Mouse (Mus musculus) heart, embryonic 12.5 days (tissue): Measurements from ENCODE around the gene Hcn3. TPM values are rescaled to one million over a fixed set of nuclear protein-coding genes. Genes with fewer than 3 reads are reported as not detected.

Source experiments
- ATAC-seq: fragments of 200-750 bp; cut with Nextera tagmentation; 2 replicates; pipeline ENCODE4 v1.8.0; 2017; ENCODE audit warnings: moderate TSS enrichment, moderate library complexity; ENCODE audit not compliant: insufficient number of reproducible peaks, low FRiP score
- H3K27ac ChIP-seq: fragments of 300-500 bp; sonication (generic); 2 replicates; pipeline ENCODE4 v1.5.1; 2016; ENCODE audit warnings: mild to moderate bottlenecking, moderate library complexity; ENCODE audit not compliant: poor library complexity, severe bottlenecking
- H3K27me3 ChIP-seq: fragments of 300-500 bp; sonication (generic); replicated peaks from 2 replicates; pipeline ENCODE4 v1.6.1; 2016; ENCODE audit warnings: mild to moderate bottlenecking, moderate library complexity
- H3K36me3 ChIP-seq: fragments of 300-500 bp; sonication (generic); 2 replicates; pipeline ENCODE4 v1.6.1; 2016; ENCODE audit warnings: mild to moderate bottlenecking, moderate library complexity
- H3K4me1 ChIP-seq: fragments of 300-500 bp; sonication (generic); replicated peaks from 2 replicates; pipeline ENCODE4 v1.6.1; 2016; ENCODE audit warnings: mild to moderate bottlenecking
- H3K4me2 ChIP-seq: fragments of 300-500 bp; sonication (generic); 2 replicates; pipeline ENCODE4 v1.6.1; 2016; ENCODE audit warnings: mild to moderate bottlenecking, moderate library complexity
- H3K4me3 ChIP-seq: fragments of 300-500 bp; sonication (generic); 2 replicates; pipeline ENCODE4 v1.5.1; 2016; ENCODE audit warnings: mild to moderate bottlenecking
- H3K9ac ChIP-seq: fragments of 300-500 bp; sonication (generic); 2 replicates; pipeline ENCODE4 v1.6.1; 2016; ENCODE audit warnings: mild to moderate bottlenecking, moderate library complexity
- H3K9me3 ChIP-seq: fragments of 300-500 bp; sonication (generic); replicated peaks from 2 replicates; pipeline ENCODE4 v1.6.1; 2016; ENCODE audit warnings: mild to moderate bottlenecking, moderate library complexity
- WGBS: fragments of 180-500 bp; shearing (Covaris S2); methylation state at CpG from one replicate; pipeline ENCODE4 v1.1.7; 2016; 5-methylcytosine and 5-hydroxymethylcytosine counted together
- polyA plus RNA-seq: library from polyadenylated mRNA; unstranded; fragments of >200 nt; fragmentation: Nextera tagmentation; extraction: Ambion mirVana; gene quantifications from 2 replicates; pipeline ENCODE4 v1.2.1, GENCODE M21; 2016

The Hcn3 gene
- polyA plus RNA-seq, 1 experiment from 2014 or later = 0.65 TPM

GRCm38 (mm10) chr3:89115522-89115921, 44.5 kb downstream of the Hcn3 start:
- H3K9me3 ChIP-seq = peaks cover 5% of the 10 kb centered on the region; the same call in 1 of the 2 replicates
- no peak overlapping the region for H3K9ac ChIP-seq
- H3K4me3 ChIP-seq = no peak overlapping the region
- no peaks in the 10 kb centered on the region for H3K4me1 ChIP-seq
- no peak overlapping the region for H3K27ac ChIP-seq
- H3K36me3 ChIP-seq = no peaks in the 10 kb centered on the region
- H3K4me2 ChIP-seq = no peak overlapping the region
- WGBS = 2% methylated on average over 2 of the region's 2 CpGs
- ATAC-seq = peak; percentile 51; the same call in 1 of the 2 replicates
- no peaks in the 10 kb centered on the region for H3K27me3 ChIP-seq

GRCm38 (mm10) chr3:89113058-89113457, 46.9 kb downstream of the Hcn3 start:
- Histone ChIP-seq H3K4me1 (no peaks in the 10 kb centered on the region), H3K4me3 (no peak overlapping the region), H3K9me3 (peaks cover 5% of the 10 kb centered on the region; the same call in 1 of the 2 replicates), H3K9ac (no peak overlapping the region), H3K27ac (no peak overlapping the region), H3K4me2 (no peak overlapping the region), H3K27me3 (no peaks in the 10 kb centered on the region), H3K36me3 (no peaks in the 10 kb centered on the region)
- WGBS = 79% methylated on average over 4 of the region's 4 CpGs
- ATAC-seq = no peak

DNA sequence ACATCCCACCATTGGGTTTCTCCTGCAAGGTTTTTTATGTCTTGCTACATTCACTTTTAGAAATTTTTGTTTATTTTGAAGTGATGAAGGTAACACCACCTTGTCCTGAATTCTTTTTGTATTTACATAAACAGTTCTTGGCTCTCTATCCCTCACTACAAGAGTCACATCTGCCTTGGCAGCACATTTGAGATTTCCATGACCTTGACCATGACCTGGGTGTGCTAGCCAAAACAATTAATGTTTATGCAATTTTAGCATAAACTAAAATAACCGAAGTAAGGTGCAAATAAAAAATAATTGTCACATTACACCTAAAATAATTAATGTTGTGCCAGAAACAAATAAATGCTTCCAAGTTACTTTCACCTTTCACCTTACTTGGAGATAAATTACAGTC, 51.9 kb downstream of the Hcn3 start:
- no peak for ATAC-seq
- no peak overlapping the region for H3K9ac ChIP-seq
- H3K4me3 ChIP-seq = no peak overlapping the region

DNA sequence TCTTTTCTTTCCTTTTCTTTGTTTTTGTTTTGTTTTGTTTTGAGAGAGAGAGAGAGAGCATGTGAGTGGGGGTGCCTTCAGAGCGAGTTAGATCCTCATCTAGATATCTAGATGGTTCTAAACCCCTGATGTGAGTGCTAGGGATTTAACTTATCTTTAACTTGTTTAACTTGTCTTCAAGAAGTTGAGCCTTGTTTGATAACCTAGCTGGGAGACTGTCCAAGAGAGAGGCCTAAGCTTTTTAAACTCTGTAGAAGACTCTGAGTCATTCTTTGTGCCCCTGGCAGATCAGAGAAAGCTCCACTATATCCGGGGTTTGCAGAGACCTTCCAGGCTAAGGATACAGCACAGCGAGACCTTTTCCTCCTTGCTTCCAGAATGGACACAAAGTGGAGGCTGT, 52.5 kb downstream of the Hcn3 start:
- Histone ChIP-seq H3K36me3 (no peaks in the 10 kb centered on the region), H3K27ac (no peak overlapping the region), H3K27me3 (no peaks in the 10 kb centered on the region), H3K9me3 (no peaks in the 10 kb centered on the region), H3K4me1 (no peaks in the 10 kb centered on the region), H3K4me3 (no peak overlapping the region), H3K9ac (no peak overlapping the region), H3K4me2 (no peak overlapping the region)
- no peak for ATAC-seq
- 44% methylated on average over 3 of the region's 3 CpGs for WGBS

More for the DNA sequence above, 51.9 kb downstream of the Hcn3 start:
- Histone ChIP-seq H3K27ac (no peak overlapping the region), H3K4me2 (no peak overlapping the region), H3K36me3 (no peaks in the 10 kb centered on the region), H3K4me1 (no peaks in the 10 kb centered on the region), H3K9me3 (no peaks in the 10 kb centered on the region), H3K27me3 (no peaks in the 10 kb centered on the region)
- 53% methylated on average over 1 of the region's 1 CpGs for WGBS

DNA sequence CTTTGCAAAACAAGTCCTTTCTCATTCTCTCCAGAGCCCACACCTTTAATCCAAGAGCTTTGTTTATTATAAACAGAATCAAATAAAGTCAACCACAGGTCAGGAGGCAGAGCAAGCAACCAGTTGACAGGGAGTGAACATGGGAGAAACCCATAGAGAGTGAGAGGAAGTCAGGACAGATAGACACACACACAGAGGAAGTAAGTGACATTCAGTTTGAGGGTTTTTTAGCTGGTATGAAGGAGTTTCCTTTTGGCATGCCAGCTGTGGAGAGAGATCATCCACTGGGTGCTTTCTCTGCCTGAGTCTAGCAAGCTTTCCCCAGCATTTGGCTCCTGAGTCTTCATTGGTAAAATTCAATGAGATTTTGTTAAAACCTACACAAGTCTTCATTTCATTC, 53.1 kb downstream of the Hcn3 start:
- no peaks in the 10 kb centered on the region for H3K9me3 ChIP-seq
- no peak overlapping the region for H3K9ac ChIP-seq
- no peak overlapping the region for H3K27ac ChIP-seq
- no peaks in the 10 kb centered on the region for H3K27me3 ChIP-seq
- H3K4me2 ChIP-seq = no peak overlapping the region
- H3K4me1 ChIP-seq = no peaks in the 10 kb centered on the region; the same call in 1 of the 2 replicates
- no peak overlapping the region for H3K4me3 ChIP-seq
- no peaks in the 10 kb centered on the region for H3K36me3 ChIP-seq
- no peak for ATAC-seq

- Histone ChIP-seq H3K4me1 (peaks cover 17% of the 10 kb centered on the region), H3K9ac (no peak overlapping the region), H3K36me3 (peaks cover 19% of the 10 kb centered on the region), H3K4me2 (no peak overlapping the region), H3K27ac (no peak overlapping the region), H3K4me3 (no peak overlapping the region), H3K9me3 (no peaks in the 10 kb centered on the region), H3K27me3 (no peaks in the 10 kb centered on the region)
- no peak for ATAC-seq
- WGBS = 69% methylated on average over 4 of the region's 4 CpGs
Observed at GRCm38 (mm10) chr3:89103291-89103595, 56.8 kb downstream of the Hcn3 start.

DNA sequence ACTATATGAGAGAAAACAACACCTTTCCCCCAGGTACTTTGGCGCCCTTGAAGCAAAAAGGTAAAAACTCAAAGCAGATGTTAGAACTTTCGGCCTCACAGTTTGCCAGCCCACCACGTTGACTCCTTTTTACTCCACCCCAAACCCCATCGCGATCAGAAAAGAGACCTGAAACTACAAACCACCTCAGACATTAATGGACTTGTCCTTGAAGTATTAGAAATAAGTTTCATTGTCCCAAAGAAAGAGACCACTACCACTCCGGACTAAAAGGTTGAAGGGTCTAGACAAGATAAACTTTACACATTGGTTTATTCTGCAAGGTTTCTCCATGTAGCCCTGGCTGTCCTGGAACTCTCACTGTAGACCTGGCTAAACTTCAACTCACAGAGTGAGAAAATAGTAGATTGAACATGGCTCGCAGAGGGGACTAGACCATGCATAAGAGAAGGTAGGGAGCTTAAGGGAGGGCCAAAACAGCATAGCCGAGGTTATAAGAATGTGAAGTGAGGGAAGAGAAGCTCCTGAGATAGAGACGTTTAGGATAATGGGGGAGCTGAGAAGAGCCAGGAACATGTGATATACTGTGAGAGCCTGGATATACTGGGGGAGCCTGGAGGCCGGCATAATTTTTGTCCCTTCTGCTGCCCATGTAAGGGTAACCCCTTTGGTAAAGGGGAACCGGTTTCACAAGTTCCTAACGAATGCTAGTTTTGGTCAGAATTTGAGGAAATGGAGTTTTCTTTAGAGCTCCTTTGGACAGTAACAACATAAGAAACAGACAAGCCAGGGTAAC, 57.3 kb downstream of the Hcn3 start:
- no peak overlapping the region for H3K9ac ChIP-seq

GRCm38 (mm10) chr3:89101812-89102494, 58.0 kb downstream of the Hcn3 start, which contains the start of gene Fdps:
Fdps (minus strand) TSS chr3:89101959.
- no peaks in the 10 kb centered on the region for H3K27me3 ChIP-seq
- H3K4me2 ChIP-seq = peak within 1 kb of the TSS; percentile 83
- H3K4me3 ChIP-seq = peak within 1 kb of the TSS; percentile 81
- H3K36me3 ChIP-seq = peaks cover 30% of the 10 kb centered on the region
- peak; percentile 100 for ATAC-seq
- H3K9me3 ChIP-seq = no peaks in the 10 kb centered on the region
- peaks cover 17% of the 10 kb centered on the region for H3K4me1 ChIP-seq
- under 1% methylated on average over 26 of the region's 26 CpGs for WGBS
- H3K9ac ChIP-seq = peak within 1 kb of the TSS; percentile 74
- peak within 1 kb of the TSS; percentile 38; the same call in 1 of the 2 replicates for H3K27ac ChIP-seq

More for the DNA sequence above, 57.3 kb downstream of the Hcn3 start:
- Histone ChIP-seq H3K4me1 (peaks cover 17% of the 10 kb centered on the region), H3K4me3 (peak overlapping the region; percentile 81; the same call in 1 of the 2 replicates), H3K36me3 (peaks cover 24% of the 10 kb centered on the region), H3K27ac (no peak overlapping the region), H3K4me2 (peak overlapping the region; percentile 65), H3K9me3 (no peaks in the 10 kb centered on the region), H3K27me3 (no peaks in the 10 kb centered on the region)
- WGBS = 56% methylated on average over 12 of the region's 12 CpGs
- no peak for ATAC-seq

GRCm38 (mm10) chr3:89101459-89101811, 58.6 kb downstream of the Hcn3 start:
- H3K4me1 ChIP-seq = peaks cover 17% of the 10 kb centered on the region
- H3K27ac ChIP-seq = peak overlapping the region; percentile 38; the same call in 1 of the 2 replicates
- H3K4me3 ChIP-seq = peak overlapping the region; percentile 81
- no peaks in the 10 kb centered on the region for H3K9me3 ChIP-seq
- no peaks in the 10 kb centered on the region for H3K27me3 ChIP-seq
- H3K36me3 ChIP-seq = peaks cover 35% of the 10 kb centered on the region
- peak; percentile 26; the same call in 1 of the 2 replicates for ATAC-seq
- under 1% methylated on average over 19 of the region's 19 CpGs for WGBS
- peak overlapping the region; percentile 74 for H3K9ac ChIP-seq
- peak overlapping the region; percentile 83 for H3K4me2 ChIP-seq

- Histone ChIP-seq H3K27me3 (no peaks in the 10 kb centered on the region), H3K4me3 (peak within 1 kb of the TSS; percentile 81), H3K9ac (peak within 1 kb of the TSS; percentile 74), H3K4me1 (peaks cover 17% of the 10 kb centered on the region), H3K4me2 (peak within 1 kb of the TSS; percentile 83), H3K36me3 (peaks cover 41% of the 10 kb centered on the region), H3K9me3 (no peaks in the 10 kb centered on the region), H3K27ac (peak within 1 kb of the TSS; percentile 38; the same call in 1 of the 2 replicates)
- 54% methylated on average over 7 of the region's 7 CpGs for WGBS
- ATAC-seq = no peak
Observed at GRCm38 (mm10) chr3:89100811-89101210, 59.2 kb downstream of the Hcn3 start, which contains the start of gene Gm43738. Gm43738 (minus strand) TSS chr3:89101099.
